Comparison of ENCODE assay signal across 11 mouse cellular contexts in genomic region chr12:90131927-90132869, GRCm38 (mm10).
DNase-seq lines count a peak whose midpoint lies in the region; ATAC-seq lines count a peak whose summit lies in the region.
"Had no signal": no experiment of that assay in that cellular context is flagged by ENCODE, and none has a peak within 500 bp of the region (broad histone marks: within the 10 kb centered on the region; RNA-seq: fewer than 3 reads in every experiment).

No protein-coding gene starts in this region.

- DNase-seq in kidney, postnatal 10 days = no peak
- peak; percentile 27 for DNase-seq in embryonic facial prominence, embryonic 14.5 days (ENCODE audit: low spot score)
- DNase-seq in neural tube, embryonic 11.5 days (ENCODE audit: low spot score) = peak; percentile 67
- no peak for DNase-seq in frontal cortex, postnatal 10 days (ENCODE audit: low spot score in 2 of 2)
- DNase-seq: heart, adult 18-20 months; kidney, adult 18-20 months had no signal

- no peak overlapping the region for H3K9ac ChIP-seq in kidney, embryonic 14.5 days (ENCODE audit: low read depth, low read length)
- H3K9ac ChIP-seq in embryonic facial prominence, embryonic 14.5 days (ENCODE audit: low read depth, low read length) = no peak overlapping the region
- no peak overlapping the region for H3K9ac ChIP-seq in hindbrain, embryonic 16.5 days (ENCODE audit: low read depth, low read length)
- no peak overlapping the region for H3K9ac ChIP-seq in neural tube, embryonic 11.5 days (ENCODE audit: low read length)
- H3K9ac ChIP-seq: embryonic facial prominence, embryonic 13.5 days had no signal

- no peaks in the 10 kb centered on the region for H3K4me1 ChIP-seq in kidney, embryonic 14.5 days (ENCODE audit: control insufficient read depth, insufficient read depth, low read length)
- H3K4me1 ChIP-seq in embryonic facial prominence, embryonic 14.5 days (ENCODE audit: control insufficient read depth, insufficient read depth, low read length) = no peaks in the 10 kb centered on the region
- peaks cover 12% of the 10 kb centered on the region for H3K4me1 ChIP-seq in hindbrain, embryonic 16.5 days (ENCODE audit: control insufficient read depth, insufficient read depth, low read depth, low read length)
- peaks cover 5% of the 10 kb centered on the region for H3K4me1 ChIP-seq in neural tube, embryonic 11.5 days (ENCODE audit: control insufficient read depth, insufficient read depth, low read length)

- H3K27me3 ChIP-seq in kidney, embryonic 14.5 days (ENCODE audit: control insufficient read depth, insufficient read depth, low read length) = no peaks in the 10 kb centered on the region
- H3K27me3 ChIP-seq in embryonic facial prominence, embryonic 14.5 days (replicated peaks; ENCODE audit: control insufficient read depth, insufficient read depth, low read length) = no peaks in the 10 kb centered on the region
- H3K27me3 ChIP-seq in hindbrain, embryonic 16.5 days (replicated peaks; ENCODE audit: control insufficient read depth, insufficient read depth, low read length) = no peaks in the 10 kb centered on the region
- no peaks in the 10 kb centered on the region for H3K27me3 ChIP-seq in neural tube, embryonic 11.5 days (ENCODE audit: control insufficient read depth, insufficient read depth, low read length)
- H3K27me3 ChIP-seq: embryonic facial prominence, embryonic 13.5 days had no signal

- H3K4me3 ChIP-seq in kidney, embryonic 14.5 days (ENCODE audit: low read length) = no peak overlapping the region
- H3K4me3 ChIP-seq in embryonic facial prominence, embryonic 14.5 days (ENCODE audit: low read depth, low read length) = no peak overlapping the region
- H3K4me3 ChIP-seq in hindbrain, embryonic 16.5 days (ENCODE audit: low read length) = no peak overlapping the region
- H3K4me3 ChIP-seq in neural tube, embryonic 11.5 days (ENCODE audit: low read depth, low read length) = no peak overlapping the region
- H3K4me3 ChIP-seq: embryonic facial prominence, embryonic 13.5 days had no signal

- H3K27ac ChIP-seq in kidney, embryonic 14.5 days (ENCODE audit: low read depth, low read length) = no peak overlapping the region
- H3K27ac ChIP-seq in embryonic facial prominence, embryonic 14.5 days (replicated peaks; ENCODE audit: low read depth, low read length) = no peak overlapping the region
- peak overlapping the region; percentile 61 for H3K27ac ChIP-seq in hindbrain, embryonic 16.5 days (ENCODE audit: low read depth, low read length)
- no peak overlapping the region for H3K27ac ChIP-seq in neural tube, embryonic 11.5 days (ENCODE audit: low read depth, low read length)
- H3K27ac ChIP-seq: embryonic facial prominence, embryonic 13.5 days had no signal

- no peaks in the 10 kb centered on the region for H3K9me3 ChIP-seq in kidney, embryonic 14.5 days (ENCODE audit: control insufficient read depth, low read length)
- no peaks in the 10 kb centered on the region for H3K9me3 ChIP-seq in embryonic facial prominence, embryonic 14.5 days (ENCODE audit: control insufficient read depth, low read length)
- no peaks in the 10 kb centered on the region for H3K9me3 ChIP-seq in hindbrain, embryonic 16.5 days (ENCODE audit: control insufficient read depth, low read length)
- no peaks in the 10 kb centered on the region for H3K9me3 ChIP-seq in neural tube, embryonic 11.5 days (ENCODE audit: control insufficient read depth, low read length)
- H3K9me3 ChIP-seq: embryonic facial prominence, embryonic 13.5 days had no signal

- H3K36me3 ChIP-seq in kidney, embryonic 14.5 days (ENCODE audit: control insufficient read depth, insufficient read depth, low read length) = no peaks in the 10 kb centered on the region
- H3K36me3 ChIP-seq in embryonic facial prominence, embryonic 14.5 days (ENCODE audit: control insufficient read depth, insufficient read depth, low read length) = no peaks in the 10 kb centered on the region
- no peaks in the 10 kb centered on the region for H3K36me3 ChIP-seq in hindbrain, embryonic 16.5 days (ENCODE audit: control insufficient read depth, insufficient read depth, low read length)
- no peaks in the 10 kb centered on the region for H3K36me3 ChIP-seq in neural tube, embryonic 11.5 days (ENCODE audit: control insufficient read depth, insufficient read depth, low read length)
- H3K36me3 ChIP-seq: embryonic facial prominence, embryonic 13.5 days had no signal

- ATAC-seq in kidney, embryonic 14.5 days (ENCODE audit: low FRiP score, low TSS enrichment) = peak; percentile 60; the same call in 1 of the 2 replicates
- 0 out of 2 replicates have a peak, but pooled peaks have one; percentile 22 for ATAC-seq in embryonic facial prominence, embryonic 14.5 days (ENCODE audit: low read depth)
- peak; percentile 91 for ATAC-seq in hindbrain, embryonic 16.5 days
- ATAC-seq in neural tube, embryonic 11.5 days (ENCODE audit: insufficient read depth, low FRiP score, low TSS enrichment) = peak; percentile 93
- ATAC-seq in granulocyte monocyte progenitor cell, adult 5-6 weeks (replicated peaks; ENCODE audit: poor library complexity, severe bottlenecking) = no peak
- no peak for ATAC-seq in inflammation-experienced regulatory T-cells, adult 6 months

- no peak overlapping the region for H3K4me2 ChIP-seq in kidney, embryonic 14.5 days (replicated peaks; ENCODE audit: low read depth, low read length)
- no peak overlapping the region for H3K4me2 ChIP-seq in embryonic facial prominence, embryonic 14.5 days (ENCODE audit: low read depth, low read length)
- no peak overlapping the region for H3K4me2 ChIP-seq in hindbrain, embryonic 16.5 days (ENCODE audit: low read length)
- H3K4me2 ChIP-seq in neural tube, embryonic 11.5 days (ENCODE audit: low read depth) = no peak overlapping the region
- H3K4me2 ChIP-seq: embryonic facial prominence, embryonic 13.5 days had no signal

- WGBS in kidney, embryonic 14.5 days = 73% methylated on average over 5 of the region's 5 CpGs
- 42% methylated on average over 5 of the region's 5 CpGs for WGBS in embryonic facial prominence, embryonic 14.5 days
- 21% methylated on average over 5 of the region's 5 CpGs for WGBS in hindbrain, embryonic 16.5 days
- 49% methylated on average over 5 of the region's 5 CpGs for WGBS in neural tube, embryonic 11.5 days

Comparison
In these comparisons a context has a peak if more than half of its experiments do, and no peak if none do; other contexts are left out.
1. ATAC-seq: peak in kidney, embryonic 14.5 days (single experiment), embryonic facial prominence, embryonic 14.5 days (single experiment), hindbrain, embryonic 16.5 days (single experiment) and neural tube, embryonic 11.5 days (single experiment); none in granulocyte monocyte progenitor cell, adult 5-6 weeks (single experiment) and inflammation-experienced regulatory T-cells, adult 6 months (single experiment).
2. DNase-seq: peak in embryonic facial prominence, embryonic 14.5 days (single experiment) and neural tube, embryonic 11.5 days (single experiment); none in kidney, postnatal 10 days (single experiment) and frontal cortex, postnatal 10 days (0 of 2).